Mouse (Mus musculus) testis, adult 2 months (tissue): Measurements from ENCODE around the gene Cep19.

Source experiments
- CTCF ChIP-seq: fragments of 200-500 bp; IDR thresholded peaks from 2 replicates; pipeline ENCODE4 v1.5.1; 2012; ENCODE audit warnings: low read depth, mild to moderate bottlenecking, inconsistent platforms, low read length, moderate library complexity; ENCODE audit not compliant: control insufficient read depth, insufficient read depth, insufficient replicate concordance
- POLR2A ChIP-seq: fragments of 200-500 bp; IDR thresholded peaks from 2 replicates; pipeline ENCODE4 v1.6.1; 2012; ENCODE audit warnings: low read depth, mild to moderate bottlenecking, inconsistent platforms, low read length, moderate library complexity; ENCODE audit not compliant: control insufficient read depth

DNA sequence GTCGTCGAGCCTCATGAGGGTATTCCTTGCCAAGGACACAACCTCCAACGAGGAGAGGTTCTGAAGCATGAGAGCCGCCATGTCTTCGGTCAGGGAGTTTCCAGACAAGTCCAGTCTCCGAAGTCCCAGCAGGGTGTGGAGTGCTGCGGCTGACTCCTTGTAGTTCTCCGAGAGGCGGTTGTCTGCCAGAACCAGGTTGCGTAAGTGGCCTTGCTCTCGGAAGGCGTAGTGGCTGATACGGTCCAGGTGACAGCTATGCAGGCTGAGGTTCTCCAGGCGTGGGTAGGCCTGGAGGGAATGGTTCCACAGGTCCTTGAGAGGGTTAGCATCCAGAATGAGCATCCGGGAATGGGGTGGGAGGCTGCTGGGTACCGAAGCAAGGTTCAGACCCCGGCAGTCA, 45.0 kb downstream of the Cep19 start:
- TF ChIP-seq CTCF = no peak
- no peak for TF ChIP-seq POLR2A
